Mouse (Mus musculus) CH12.LX (cell line): ENCODE data around the gene Ercc6l. TPM values are rescaled to one million over a fixed set of nuclear protein-coding genes. Genes with fewer than 3 reads are reported as not detected.

Experiments used
- DNase-seq: peaks from one replicate; pipeline ENCODE4 v3.0.0-alpha.2; 2013; ENCODE audit errors: extremely low read depth
- H3K27ac ChIP-seq: 2 replicates; pipeline ENCODE4 v1.5.1; 2012; ENCODE audit warnings: low read depth, mild to moderate bottlenecking, control low read depth, moderate library complexity; ENCODE audit not compliant: insufficient read depth
- H3K27me3 ChIP-seq: replicated peaks from 2 replicates; pipeline ENCODE3; 2012; ENCODE audit warnings: inconsistent platforms
- H3K36me3 ChIP-seq, 2 experiments: replicated peaks in 1 of 2; 2 replicates each; pipeline versions ENCODE3 to v1.6.1; 2012; ENCODE audit warnings: inconsistent platforms in 1 of 2, low read length in 1 of 2, mild to moderate bottlenecking in 1 of 2, mixed read lengths in 1 of 2, moderate library complexity in 1 of 2; ENCODE audit not compliant: control insufficient read depth in 1 of 2, insufficient read depth in 1 of 2
- H3K4me1 ChIP-seq, 2 experiments: 2 replicates each; pipeline ENCODE4 v1.6.1; 2012; ENCODE audit warnings: inconsistent platforms in 1 of 2, moderate library complexity in 1 of 2; ENCODE audit not compliant: insufficient read depth in 2 of 2, control insufficient read depth in 1 of 2
- H3K4me2 ChIP-seq: 2 replicates; pipeline ENCODE4 v1.6.1; 2012; ENCODE audit warnings: low read depth, mild to moderate bottlenecking, control low read depth; ENCODE audit not compliant: poor library complexity, insufficient read depth, severe bottlenecking
- H3K4me3 ChIP-seq, 3 experiments: fragments of 150-350 bp in 1 of 3; sonication (generic) in 1 of 3; replicated peaks in 1 of 3; 2 replicates each; pipeline versions ENCODE3 to v1.5.1; 2011 to 2012; ENCODE audit warnings: low read depth in 2 of 3, low read length in 2 of 3, mild to moderate bottlenecking in 2 of 3, moderate library complexity in 2 of 3, control low read depth in 1 of 3, improper control_type of control experiment in 1 of 3, inconsistent platforms in 1 of 3, mixed read lengths in 1 of 3; ENCODE audit not compliant: poor library complexity in 1 of 3
- H3K79me2 ChIP-seq: replicated peaks from 2 replicates; pipeline ENCODE4 v1.6.1; 2012; ENCODE audit warnings: mild to moderate bottlenecking, moderate library complexity; ENCODE audit not compliant: control insufficient read depth, poor library complexity, insufficient read depth, severe bottlenecking; ENCODE audit errors: extremely low read depth
- H3K9ac ChIP-seq: 2 replicates; pipeline ENCODE4 v1.6.1; 2012; ENCODE audit warnings: low read depth, mild to moderate bottlenecking, control low read depth, moderate library complexity; ENCODE audit not compliant: insufficient read depth
- H3K9me3 ChIP-seq: replicated peaks from 2 replicates; pipeline ENCODE3; 2012; ENCODE audit warnings: low read length, inconsistent platforms, mixed read lengths
- CHD1 ChIP-seq: IDR thresholded peaks from 2 replicates; pipeline ENCODE4 v1.6.1; 2012; ENCODE audit warnings: low read depth, low read length, improper control_type of control experiment, inconsistent platforms
- CTCF ChIP-seq, 2 experiments: IDR thresholded peaks in 1 of 2; conservative IDR thresholded peaks in 1 of 2; 2 replicates each; pipeline ENCODE4 v1.5.1; 2011 to 2012; ENCODE audit warnings: low read depth in 2 of 2, low read length in 2 of 2, improper control_type of control experiment in 1 of 2, inconsistent platforms in 1 of 2, mild to moderate bottlenecking in 1 of 2, moderate library complexity in 1 of 2
- EP300 ChIP-seq: IDR thresholded peaks from 2 replicates; pipeline ENCODE4 v1.6.1; 2011; ENCODE audit warnings: low read length, improper control_type of control experiment
- HCFC1 ChIP-seq: IDR thresholded peaks from 2 replicates; pipeline ENCODE4 v1.6.1; 2012; ENCODE audit warnings: low read depth, mild to moderate bottlenecking, inconsistent platforms, low read length, improper control_type of control experiment
- JUN ChIP-seq: IDR thresholded peaks from 2 replicates; pipeline ENCODE4 v1.6.1; 2011; ENCODE audit warnings: low read depth, mild to moderate bottlenecking, low read length, improper control_type of control experiment, moderate library complexity; ENCODE audit not compliant: insufficient read depth
- KAT2A ChIP-seq: IDR thresholded peaks from 2 replicates; pipeline ENCODE4 v1.6.1; 2012; ENCODE audit warnings: low read length, improper control_type of control experiment, inconsistent platforms; ENCODE audit not compliant: insufficient replicate concordance
- MAX ChIP-seq: IDR thresholded peaks from 2 replicates; pipeline ENCODE4 v1.6.1; 2011; ENCODE audit warnings: low read length, improper control_type of control experiment
- MAZ ChIP-seq: IDR thresholded peaks from 2 replicates; pipeline ENCODE4 v1.6.1; 2012; ENCODE audit warnings: low read depth, mild to moderate bottlenecking, inconsistent platforms, low read length, improper control_type of control experiment, moderate library complexity
- MEF2A ChIP-seq: IDR thresholded peaks from 2 replicates; pipeline ENCODE4 v1.6.1; 2014; ENCODE audit warnings: low read depth, mild to moderate bottlenecking, inconsistent platforms, low read length, improper control_type of control experiment, borderline replicate concordance
- NELFE ChIP-seq: IDR thresholded peaks from 2 replicates; pipeline ENCODE4 v1.6.1; 2011; ENCODE audit warnings: low read depth, low read length, improper control_type of control experiment
- NRF1 ChIP-seq: IDR thresholded peaks from 2 replicates; pipeline ENCODE4 v1.6.1; 2014; ENCODE audit warnings: low read depth, mild to moderate bottlenecking, inconsistent platforms, low read length, improper control_type of control experiment, moderate library complexity
- PAX5 ChIP-seq: IDR thresholded peaks from 2 replicates; pipeline ENCODE4 v1.6.1; 2012; ENCODE audit warnings: low read length, inconsistent platforms, mixed read lengths
- POLR2A ChIP-seq: IDR thresholded peaks from 2 replicates; pipeline ENCODE4 v1.6.1; 2011; ENCODE audit warnings: low read depth, mild to moderate bottlenecking, improper control_type of control experiment, low read length
- RAD21 ChIP-seq: IDR thresholded peaks from 2 replicates; pipeline ENCODE4 v1.6.1; 2011; ENCODE audit warnings: low read depth, mild to moderate bottlenecking, low read length, improper control_type of control experiment, moderate library complexity
- RCOR1 ChIP-seq: conservative IDR thresholded peaks from 2 replicates; pipeline ENCODE4 v1.6.1; 2012; ENCODE audit warnings: low read depth, mild to moderate bottlenecking, inconsistent platforms, low read length, improper control_type of control experiment
- TBP ChIP-seq: conservative IDR thresholded peaks from 2 replicates; pipeline ENCODE4 v1.6.1; 2011; ENCODE audit warnings: low read depth, low read length, improper control_type of control experiment
- UBTF ChIP-seq: IDR thresholded peaks from 2 replicates; pipeline ENCODE4 v1.6.1; 2012; ENCODE audit warnings: low read depth, mild to moderate bottlenecking, inconsistent platforms, low read length, improper control_type of control experiment, moderate library complexity
- USF2 ChIP-seq: conservative IDR thresholded peaks from 2 replicates; pipeline ENCODE4 v1.6.1; 2011; ENCODE audit warnings: low read depth, low read length, improper control_type of control experiment
- ZKSCAN1 ChIP-seq: IDR thresholded peaks from 2 replicates; pipeline ENCODE4 v1.6.1; 2012; ENCODE audit warnings: low read depth, inconsistent platforms, low read length, improper control_type of control experiment, borderline replicate concordance
- dilution Hi-C: fragments of 300-500 bp; cut with MboI; formaldehyde crosslinking; loops from 2 replicates; pipeline ENCODE4 v1.14.3; 2020; ENCODE audit warnings: low sequenced_read_pairs; ENCODE audit not compliant: extremely low pct_unique_long_range_greater_than_20kb, extremely low pct_ligation_motif_present
- in situ Hi-C: fragments of 300-500 bp; cut with MboI; formaldehyde crosslinking; loops from 3 replicates; pipeline ENCODE4 v1.14.3; 2019; ENCODE audit warnings: low sequenced_read_pairs, low pct_ligation_motif_present, low pct_unique_long_range_greater_than_20kb, mixed read lengths
- polyA plus RNA-seq: library from polyadenylated mRNA; unstranded; fragments of >175 nt; gene quantifications from 2 replicates; pipeline ENCODE4 v1.2.1, GENCODE M21; 2012; ENCODE audit warnings: low read depth; ENCODE audit not compliant: insufficient read length
- total RNA-seq, 2 experiments: library from RNA; depleted of rRNA; stranded (reverse); fragments of 300-350 nt in 1 of 2; fragments of >200 nt in 1 of 2; gene quantifications; 2 replicates each; pipeline ENCODE4 v1.2.3; 2012 to 2014

Gene Ercc6l
- total and polyA plus RNA-seq, 3 experiments = 8.9 to 18.5 (median 15.0) TPM

- Histone ChIP-seq H3K9me3 (no peaks in the 10 kb centered on the region), H3K9ac (no peak overlapping the region), H3K27me3 (no peaks in the 10 kb centered on the region), H3K4me2 (no peak overlapping the region)
- dilution Hi-C loops = no loop called here
- in situ Hi-C loops = no loop called here
- no peak for TF ChIP-seq USF2
- TF ChIP-seq TBP = no peak
- peak; percentile 6 for TF ChIP-seq RAD21
- TF ChIP-seq CTCF (conservative IDR thresholded peaks at IDR 0.05 in 1 of 2, IDR thresholded peaks at IDR 0.05 in 1 of 2; ENCODE audit: low read depth in 2 of 2, low read length in 2 of 2) = peak in 1 of 2 experiments; percentile 36; a peak in 2 of 4 replicates
- TF ChIP-seq, all 38 proteins: peak for 2
- Histone ChIP-seq H3K4me3 (no peak overlapping the region), H3K27ac (no peak overlapping the region), H3K36me3 (no peaks in the 10 kb centered on the region), H3K4me1 (no peaks in the 10 kb centered on the region), H3K79me2 (no peaks in the 10 kb centered on the region)
- DNase-seq = no peak
Measured at GRCm38 (mm10) chrX:102163096-102163495, 6.2 kb upstream of the Ercc6l start.

GRCm38 (mm10) chrX:102160528-102160927, 3.6 kb upstream of the Ercc6l start:
- Histone ChIP-seq H3K9me3 (no peaks in the 10 kb centered on the region), H3K79me2 (peaks cover 7% of the 10 kb centered on the region), H3K9ac (no peak overlapping the region), H3K27me3 (no peaks in the 10 kb centered on the region), H3K4me2 (no peak overlapping the region), H3K4me1 (no peaks in the 10 kb centered on the region), H3K27ac (no peak overlapping the region), H3K36me3 (no peaks in the 10 kb centered on the region), H3K4me3 (no peak overlapping the region)
- TF ChIP-seq CHD1 (no peak), EP300 (no peak), UBTF (no peak), JUN (no peak), MAX (no peak), HCFC1 (no peak), MAZ (no peak), NELFE (no peak), MEF2A (no peak), USF2 (no peak), RCOR1 (no peak), POLR2A (no peak), NRF1 (no peak), KAT2A (no peak), ZKSCAN1 (no peak), PAX5 (no peak)
- no peak for DNase-seq
- dilution Hi-C loops (no loop called here), in situ Hi-C loops (no loop called here)
